Mouse (Mus musculus) hindbrain, postnatal 0 days (tissue): ENCODE measurements around the gene Olfr547. TPM values are rescaled to one million over a fixed set of nuclear protein-coding genes. Genes with fewer than 3 reads are reported as not detected.
A peak's percentile ranks its signal among the peaks of the same experiment; 100 is the strongest.

Experiments used
- ATAC-seq: fragments of 200-750 bp; cut with Nextera tagmentation; 2 replicates; pipeline ENCODE4 v1.8.0; 2017; ENCODE audit warnings: mild to moderate bottlenecking, moderate TSS enrichment, moderate library complexity
- DNase-seq: peaks from one replicate; pipeline ENCODE4 v3.0.0-alpha.2; 2015; ENCODE audit warnings: low spot score
- H3K27ac ChIP-seq: fragments of 300-500 bp; sonication (generic); 2 replicates; pipeline ENCODE4 v1.5.1; 2014; ENCODE audit warnings: mild to moderate bottlenecking
- H3K27me3 ChIP-seq: fragments of 300-500 bp; sonication (generic); 2 replicates; pipeline ENCODE4 v1.6.1; 2014; ENCODE audit warnings: low read length, mixed read lengths; ENCODE audit not compliant: insufficient read depth
- H3K36me3 ChIP-seq: fragments of 300-500 bp; sonication (generic); 2 replicates; pipeline ENCODE4 v1.6.1; 2014; ENCODE audit warnings: low read length, mixed read lengths; ENCODE audit not compliant: insufficient read depth
- H3K4me1 ChIP-seq: fragments of 300-500 bp; sonication (generic); 2 replicates; pipeline ENCODE4 v1.6.1; 2014; ENCODE audit warnings: antibody characterized with exemption, low read length, mixed read lengths; ENCODE audit not compliant: insufficient read depth
- H3K4me2 ChIP-seq: fragments of 300-500 bp; sonication (generic); 2 replicates; pipeline ENCODE4 v1.6.1; 2014; ENCODE audit warnings: low read depth, mild to moderate bottlenecking, low read length, moderate library complexity, mixed read lengths
- H3K4me3 ChIP-seq: fragments of 300-500 bp; sonication (generic); 2 replicates; pipeline ENCODE4 v1.5.1; 2014; ENCODE audit warnings: low read length
- H3K9ac ChIP-seq: fragments of 300-500 bp; sonication (generic); replicated peaks from 2 replicates; pipeline ENCODE4 v1.6.1; 2014; ENCODE audit warnings: mild to moderate bottlenecking, low read length, moderate library complexity, mixed read lengths
- H3K9me3 ChIP-seq: fragments of 300-500 bp; sonication (generic); 2 replicates; pipeline ENCODE4 v1.6.1; 2016; ENCODE audit warnings: low read length, mixed read lengths
- CTCF ChIP-seq: IDR thresholded peaks from 2 replicates; pipeline ENCODE4 v1.5.1; 2016; ENCODE audit warnings: antibody characterized with exemption, control low read depth, low read depth
- WGBS: fragments of 180-500 bp; shearing (Covaris S2); extraction: QIAGEN DNeasy Blood & Tissue Kit; methylation state at CpG from one replicate; pipeline ENCODE4 v1.1.7; 2014; 5-methylcytosine and 5-hydroxymethylcytosine counted together
- polyA plus RNA-seq: library from polyadenylated mRNA; unstranded; fragments of >200 nt; fragmentation: Nextera tagmentation; extraction: Ambion mirVana; gene quantifications from 2 replicates; pipeline ENCODE4 v1.2.1, GENCODE M21; 2015
- total RNA-seq: library from RNA; depleted of rRNA; stranded (reverse); fragments of >200 nt; gene quantifications from 2 replicates; pipeline ENCODE4 v1.2.3, GENCODE M21; 2014

The Olfr547 gene
- total and polyA plus RNA-seq, 2 experiments from 2014 or later: not detected

DNA sequence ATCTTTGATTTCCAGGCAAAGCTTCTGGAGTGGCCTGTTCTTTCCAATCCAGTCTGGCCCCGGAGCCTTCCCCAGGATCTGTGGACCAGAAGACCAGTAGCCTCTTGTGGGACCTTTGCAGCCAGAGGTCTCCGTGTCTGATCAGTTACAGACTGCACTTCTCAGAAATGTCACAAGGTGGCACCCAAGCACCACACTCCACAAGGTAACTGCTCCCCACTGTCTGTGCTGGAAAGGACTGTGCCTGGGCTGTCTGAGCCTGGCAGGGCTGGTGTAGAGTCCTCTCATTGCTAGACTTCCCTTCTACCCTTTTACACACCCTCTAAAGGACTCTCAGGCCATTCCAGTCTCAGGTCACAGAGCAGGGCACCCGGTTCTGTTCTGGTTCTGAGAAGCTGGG is 27.7 kb upstream of the Olfr547 start:
- H3K27ac ChIP-seq: no peak overlapping the region
- peak; percentile 89 for ATAC-seq

DNA sequence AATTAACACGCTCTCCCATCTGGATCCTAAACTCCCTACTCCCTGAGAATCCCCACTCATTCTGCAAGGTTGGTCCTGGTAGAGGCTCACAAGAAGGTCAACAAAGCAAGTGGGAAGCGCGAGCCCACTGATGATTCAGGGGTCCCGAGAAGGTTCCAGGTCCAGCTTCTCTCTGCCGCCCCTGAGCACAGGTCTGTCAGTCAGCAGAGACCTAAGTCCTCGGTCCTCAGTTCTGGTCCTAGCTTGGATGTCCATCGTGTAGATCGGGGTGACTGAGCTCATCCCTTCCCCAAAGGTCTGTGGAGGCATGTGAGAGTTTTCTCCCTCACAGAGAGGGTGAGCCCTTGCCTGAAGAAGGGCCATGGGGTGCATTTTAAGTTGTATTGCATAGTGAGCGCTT is 26.5 kb upstream of the Olfr547 start:
- no peak for TF ChIP-seq CTCF
- Histone ChIP-seq H3K9ac (no peak overlapping the region), H3K36me3 (no peaks in the 10 kb centered on the region), H3K27me3 (no peaks in the 10 kb centered on the region), H3K4me1 (no peaks in the 10 kb centered on the region; the same call in 1 of the 2 replicates), H3K4me2 (no peak overlapping the region), H3K9me3 (no peaks in the 10 kb centered on the region), H3K4me3 (no peak overlapping the region), H3K27ac (no peak overlapping the region)
- no peak for ATAC-seq
- DNase-seq: no peak
- 90% methylated on average over 9 of the region's 9 CpGs for WGBS

More for the DNA sequence above, 27.7 kb upstream of the Olfr547 start:
- Histone ChIP-seq H3K27me3 (no peaks in the 10 kb centered on the region), H3K4me1 (no peaks in the 10 kb centered on the region), H3K9me3 (no peaks in the 10 kb centered on the region), H3K9ac (no peak overlapping the region), H3K4me3 (no peak overlapping the region), H3K36me3 (no peaks in the 10 kb centered on the region), H3K4me2 (no peak overlapping the region)
- peak; percentile 84 for DNase-seq
- TF ChIP-seq CTCF: peak; percentile 98
- WGBS: 48% methylated on average over 3 of the region's 3 CpGs

DNA sequence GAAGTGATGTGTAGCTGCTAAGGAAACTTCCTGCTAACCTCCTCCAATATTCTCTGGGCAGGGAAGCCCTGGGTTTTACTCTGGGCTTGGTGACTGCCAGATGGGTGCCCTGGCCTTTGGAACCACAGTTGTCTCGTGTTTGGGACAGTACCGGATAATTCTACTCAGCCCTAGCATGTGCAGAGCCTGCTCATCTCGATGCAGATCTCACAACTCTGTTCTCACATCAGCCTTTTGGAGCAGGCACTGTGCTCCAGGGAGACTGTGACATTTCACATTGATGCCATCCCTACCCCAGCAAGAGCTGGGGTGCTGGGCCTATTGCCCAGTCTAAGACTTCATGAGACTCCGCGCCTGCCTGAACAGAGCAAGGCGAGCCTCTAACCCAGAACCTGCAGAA is 25.9 kb upstream of the Olfr547 start:
- no peak for DNase-seq
- Histone ChIP-seq H3K9ac (no peak overlapping the region), H3K36me3 (no peaks in the 10 kb centered on the region), H3K27me3 (no peaks in the 10 kb centered on the region), H3K9me3 (no peaks in the 10 kb centered on the region), H3K4me1 (no peaks in the 10 kb centered on the region; the same call in 1 of the 2 replicates), H3K4me2 (no peak overlapping the region), H3K4me3 (no peak overlapping the region), H3K27ac (no peak overlapping the region)
- ATAC-seq: no peak
- WGBS: 83% methylated on average over 6 of the region's 6 CpGs
- TF ChIP-seq CTCF: no peak

DNA sequence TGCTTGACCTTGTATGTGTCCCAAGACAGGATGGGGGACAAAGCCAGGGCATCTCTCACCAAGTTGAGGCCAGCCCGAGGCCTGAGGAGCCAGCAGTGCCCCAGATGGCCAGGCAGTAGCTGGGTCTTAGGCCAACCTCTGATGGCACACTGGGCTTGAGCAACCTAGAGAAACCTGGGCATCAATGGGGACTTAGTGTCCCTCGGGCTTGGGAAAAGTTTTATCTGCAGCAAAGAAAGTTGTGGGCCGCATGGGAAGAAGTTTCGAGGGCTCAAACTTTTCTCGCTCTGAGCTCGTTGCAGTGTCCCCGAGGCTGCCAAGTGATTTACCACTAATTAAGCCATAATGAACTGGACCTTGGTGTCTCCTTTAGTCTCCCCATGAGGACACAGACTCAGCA is 24.8 kb upstream of the Olfr547 start:
- no peak overlapping the region for H3K4me3 ChIP-seq
- H3K4me1 ChIP-seq: no peaks in the 10 kb centered on the region; the same call in 1 of the 2 replicates
- ATAC-seq: no peak
- H3K27ac ChIP-seq: no peak overlapping the region
- H3K9me3 ChIP-seq: no peaks in the 10 kb centered on the region
- no peak overlapping the region for H3K4me2 ChIP-seq
- no peaks in the 10 kb centered on the region for H3K36me3 ChIP-seq
- no peak for DNase-seq
- H3K27me3 ChIP-seq: no peaks in the 10 kb centered on the region
- H3K9ac ChIP-seq: no peak overlapping the region
- TF ChIP-seq CTCF: no peak
- WGBS: 77% methylated on average over 7 of the region's 7 CpGs

DNA sequence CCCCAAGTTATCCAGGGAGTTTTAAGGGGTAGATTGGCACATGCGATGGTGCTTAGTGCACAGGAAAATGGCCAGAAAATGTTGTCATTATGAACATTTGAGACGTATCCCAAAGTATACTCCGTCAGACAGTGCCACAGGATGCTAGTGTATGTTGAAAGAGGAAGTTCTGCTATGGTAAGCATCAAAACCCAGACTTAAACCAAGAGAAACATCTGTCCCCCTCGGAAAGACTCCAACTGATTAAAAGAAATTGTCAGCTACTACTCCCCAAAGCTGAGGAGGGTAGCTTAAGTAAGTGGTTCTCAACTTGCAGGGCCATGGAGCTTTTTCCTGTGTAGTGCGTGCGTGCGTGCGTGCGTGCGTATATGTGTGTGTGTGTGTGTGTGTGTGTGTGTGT is 22.6 kb upstream of the Olfr547 start:
- H3K27me3 ChIP-seq: no peaks in the 10 kb centered on the region
- H3K4me2 ChIP-seq: no peak overlapping the region
- no peak for ATAC-seq
- H3K4me3 ChIP-seq: no peak overlapping the region
- no peak overlapping the region for H3K9ac ChIP-seq
- WGBS: 92% methylated on average over 10 of the region's 10 CpGs
- peaks cover 7% of the 10 kb centered on the region; the same call in 1 of the 2 replicates for H3K4me1 ChIP-seq
- no peak for TF ChIP-seq CTCF
- no peaks in the 10 kb centered on the region for H3K9me3 ChIP-seq
- DNase-seq: no peak
- H3K27ac ChIP-seq: no peak overlapping the region
- H3K36me3 ChIP-seq: no peaks in the 10 kb centered on the region

DNA sequence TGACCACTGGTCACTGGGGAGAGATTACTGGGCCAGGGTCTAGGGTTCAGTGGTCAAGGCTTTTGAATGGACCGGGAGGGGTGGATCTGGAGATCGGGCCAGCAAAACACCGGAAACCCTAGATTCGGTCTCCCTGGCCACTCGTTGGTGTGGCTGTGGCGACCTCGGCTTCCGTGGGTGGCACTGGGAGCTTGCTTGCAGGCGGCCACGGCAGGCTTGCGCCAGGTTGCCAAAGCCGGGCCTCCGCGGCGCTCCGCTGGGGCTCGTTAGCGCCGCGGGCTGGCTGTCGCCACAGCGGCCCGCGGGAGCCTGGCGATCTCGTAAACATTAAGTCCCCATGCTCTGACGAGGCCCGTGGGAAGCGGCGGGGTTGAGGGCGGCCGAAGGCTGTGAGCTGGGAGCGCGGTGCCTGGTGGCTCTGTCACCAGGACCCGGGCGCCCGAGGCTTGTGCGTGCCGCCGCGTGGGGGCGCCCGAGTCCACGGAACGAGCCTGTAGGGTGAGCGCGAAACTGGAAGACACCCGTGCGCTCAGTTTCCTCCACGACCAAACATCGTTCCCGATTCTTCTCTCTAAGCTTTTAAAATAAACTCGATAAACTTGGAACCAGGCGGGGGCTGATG is 21.6 kb upstream of the Olfr547 start:
- Histone ChIP-seq H3K27ac (peak overlapping the region; percentile 60; the same call in 1 of the 2 replicates), H3K27me3 (no peaks in the 10 kb centered on the region), H3K36me3 (no peaks in the 10 kb centered on the region), H3K9ac (peak overlapping the region; percentile 71), H3K4me3 (peak overlapping the region; percentile 54), H3K9me3 (no peaks in the 10 kb centered on the region), H3K4me1 (peaks cover 11% of the 10 kb centered on the region; the same call in 1 of the 2 replicates), H3K4me2 (peak overlapping the region; percentile 88)
- ATAC-seq (peak; percentile 96), DNase-seq (peak; percentile 94)
- WGBS: under 1% methylated on average over 52 of the region's 54 CpGs
- peak; percentile 78 for TF ChIP-seq CTCF

DNA sequence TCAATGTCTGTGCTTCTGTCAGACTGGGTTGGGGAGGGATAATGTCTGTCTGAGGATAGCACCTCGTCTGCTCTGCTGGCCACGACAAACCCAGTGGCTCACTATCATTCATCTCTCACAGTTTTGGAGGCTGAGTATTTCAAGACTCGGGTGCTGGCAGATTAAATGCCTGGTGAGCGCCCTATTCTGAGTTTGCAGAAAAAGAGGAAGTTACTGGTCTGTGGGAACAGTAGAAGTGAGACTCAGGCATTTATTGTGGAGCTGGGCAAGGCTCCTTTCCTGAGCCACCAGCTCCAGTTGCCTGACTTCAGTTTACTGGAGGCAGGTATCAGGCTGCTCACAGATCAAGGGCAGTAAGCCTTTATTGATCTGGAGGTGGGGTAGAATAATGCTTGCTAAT is 20.4 kb upstream of the Olfr547 start:
- Histone ChIP-seq H3K27me3 (no peaks in the 10 kb centered on the region), H3K36me3 (no peaks in the 10 kb centered on the region), H3K4me2 (no peak overlapping the region), H3K4me3 (no peak overlapping the region), H3K27ac (no peak overlapping the region), H3K9ac (no peak overlapping the region), H3K9me3 (no peaks in the 10 kb centered on the region), H3K4me1 (peaks cover 11% of the 10 kb centered on the region; the same call in 1 of the 2 replicates)
- DNase-seq: no peak
- no peak for ATAC-seq
- 83% methylated on average over 4 of the region's 4 CpGs for WGBS
- no peak for TF ChIP-seq CTCF
